Mouse (Mus musculus) adrenal gland, postnatal 25 days (tissue): ENCODE data around the gene Dhdh. TPM values are rescaled to one million over a fixed set of nuclear protein-coding genes. Genes with fewer than 3 reads are reported as not detected.

ENCODE experiments used
- DNase-seq: peaks from one replicate; pipeline ENCODE4 v3.0.0; 2021; ENCODE audit warnings: mixed read lengths
- microRNA-seq, 2 experiments: library from miRNA; unstranded; fragments of <30 nt; microRNA quantifications; one replicate each; pipeline ENCODE4 v1.2.0; 2021
- total RNA-seq: library from RNA; stranded (reverse); gene quantifications from 2 replicates; pipeline ENCODE4 v1.2.3, GENCODE M21; 2021

Gene Dhdh
- total RNA-seq, 1 experiment from 2014 or later, result 75.5 TPM

- peak; percentile 87 for DNase-seq
These were observed 37.1 kb downstream of the Dhdh start for GRCm38 (mm10) chr7:45451344-45451982.

GRCm38 (mm10) chr7:45449974-45450373 is 38.6 kb downstream of the Dhdh start:
- no peak for DNase-seq

- no peak for DNase-seq
These were observed 41.1 kb downstream of the Dhdh start for GRCm38 (mm10) chr7:45447325-45447990.

DNA sequence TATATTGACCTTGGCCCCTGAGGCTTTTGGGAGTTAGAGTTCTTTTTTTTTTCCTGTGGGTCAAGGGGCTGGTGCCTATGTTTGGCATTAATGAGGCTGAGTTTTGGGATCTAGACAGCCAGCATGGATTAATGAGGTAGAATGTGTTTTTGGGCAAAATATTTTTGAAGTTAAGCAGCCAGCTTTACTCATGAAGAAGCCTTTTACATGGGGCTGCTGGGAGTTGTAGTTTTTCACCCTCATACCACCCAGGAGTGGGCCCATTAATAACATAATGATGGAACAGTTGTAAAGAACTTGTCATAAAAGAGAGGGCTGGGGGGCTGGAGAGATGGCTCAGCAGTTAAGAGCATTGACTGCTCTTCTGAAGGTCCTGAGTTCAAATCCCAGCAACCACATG is 42.0 kb downstream of the Dhdh start:
- no peak for DNase-seq

DNA sequence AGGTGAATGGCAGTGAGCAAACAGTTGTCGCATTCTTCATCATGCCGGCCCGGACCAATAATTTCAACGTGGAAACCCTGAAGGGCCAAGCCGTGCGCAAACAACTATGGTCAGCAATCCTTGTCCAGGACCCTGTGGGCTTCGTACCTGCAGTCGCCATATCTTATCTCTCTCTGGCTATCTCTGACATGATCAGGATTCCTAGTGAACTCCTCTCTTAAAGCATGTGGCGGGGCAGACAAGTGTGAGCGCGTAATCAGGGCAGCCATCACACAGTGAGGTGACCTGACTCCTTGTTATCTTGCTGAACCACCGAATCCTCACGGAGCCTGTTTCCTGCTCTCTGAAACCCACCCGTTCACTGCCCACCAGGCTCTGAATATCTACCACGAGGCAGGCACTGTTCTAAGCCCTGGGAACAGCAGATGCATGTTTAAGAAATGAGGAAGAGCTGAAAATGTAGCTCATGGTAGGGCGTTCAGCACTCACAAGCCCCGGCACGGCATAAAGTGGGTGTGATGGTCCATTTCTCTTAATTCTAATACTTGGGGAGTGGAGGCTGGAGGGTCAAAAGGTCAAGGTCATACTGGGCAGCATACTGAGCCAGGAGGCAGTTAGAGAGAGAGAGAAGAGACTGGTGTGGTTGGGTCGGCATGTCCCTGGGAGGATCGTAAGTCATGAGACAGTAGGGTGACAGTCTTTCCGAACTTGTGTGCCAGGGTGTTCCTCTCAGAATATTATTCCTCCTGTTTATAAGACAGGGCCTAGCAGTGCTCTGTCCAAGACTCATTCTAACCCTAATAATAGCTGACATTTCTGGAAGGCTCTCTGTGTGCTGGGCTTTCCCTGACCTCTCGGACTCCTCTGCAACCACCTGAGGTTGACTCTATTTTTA is 44.8 kb downstream of the Dhdh start:
- DNase-seq, result no peak

- no peak for DNase-seq
These were observed 50.9 kb downstream of the Dhdh start, which contains the start of gene Ruvbl2 for GRCm38 (mm10) chr7:45437521-45438276. Ruvbl2 (minus strand) TSS chr7:45438096.

- no peak for DNase-seq
These were observed 51.6 kb downstream of the Dhdh start for GRCm38 (mm10) chr7:45437046-45437445.

DNA sequence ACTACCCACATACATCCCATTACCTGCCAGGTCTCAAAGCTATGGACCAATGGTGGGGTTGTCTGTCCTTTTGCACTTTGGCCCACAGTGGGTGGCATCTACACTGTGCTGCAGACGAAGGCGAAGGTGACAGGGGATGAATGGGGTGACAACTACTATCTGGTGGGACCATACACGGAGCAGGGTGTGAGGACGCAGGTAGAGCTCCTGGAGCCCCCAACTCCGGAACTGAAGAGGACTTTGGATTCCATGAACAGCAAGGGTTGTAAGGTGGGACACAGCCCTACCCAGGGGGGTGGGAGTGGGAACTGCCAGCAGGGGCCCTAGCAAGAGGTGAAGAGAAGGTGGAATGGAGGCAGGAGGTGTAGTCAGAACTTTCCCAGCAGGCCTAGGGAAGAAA is 52.2 kb downstream of the Dhdh start:
- no peak for DNase-seq

GRCm38 (mm10) chr7:45435038-45435437 is 53.6 kb downstream of the Dhdh start:
- DNase-seq, result no peak

DNA sequence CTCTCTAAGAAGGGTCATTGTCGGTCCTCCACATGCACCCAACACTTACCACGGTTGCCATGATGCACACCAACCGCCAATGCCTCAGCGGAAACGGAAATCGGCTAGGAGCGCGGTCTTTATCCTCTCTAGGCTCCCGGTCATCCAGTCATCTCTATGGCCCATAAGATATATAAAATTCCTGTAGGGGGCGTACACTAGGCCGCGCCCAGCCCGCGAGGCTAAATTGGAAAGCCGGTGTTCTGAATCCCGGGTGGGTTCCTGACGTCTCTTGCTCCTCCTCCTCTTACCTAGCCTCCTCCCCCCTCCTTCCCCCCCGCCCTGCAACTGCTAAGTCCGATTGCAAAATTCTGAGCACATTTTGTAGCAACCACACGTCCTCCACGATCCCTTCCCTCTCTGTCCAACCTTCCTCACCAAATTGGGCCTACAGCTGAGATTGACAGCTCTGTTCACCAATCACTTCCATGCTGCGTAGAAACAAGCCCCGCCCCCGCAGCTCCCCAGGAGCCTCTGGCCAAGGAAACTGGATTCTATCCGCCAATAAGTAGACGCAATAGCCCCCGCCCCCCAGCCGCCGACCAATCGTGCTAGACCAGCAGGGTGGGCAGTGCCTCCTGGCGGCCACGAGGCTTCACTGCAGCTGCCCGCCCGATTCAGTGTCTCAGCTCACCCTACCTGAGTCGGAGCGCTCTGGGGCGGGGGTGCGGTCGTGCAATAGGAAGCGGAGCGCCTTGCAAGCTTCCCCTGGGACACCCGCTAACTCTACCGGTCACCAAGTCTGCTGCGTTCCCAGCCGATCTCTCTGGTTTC is 54.2 kb downstream of the Dhdh start, which contains the start of gene Gys1:
TSS of gene Gys1 (plus strand) at position 642 of the 813 bp plus-strand sequence.
- peak; percentile 100 for DNase-seq

- DNase-seq, result no peak
These were observed 54.8 kb downstream of the Dhdh start for GRCm38 (mm10) chr7:45433835-45434202.

GRCm38 (mm10) chr7:45426556-45426955 is 62.0 kb downstream of the Dhdh start:
- DNase-seq, result no peak

- DNase-seq, result no peak
These were observed 67.4 kb downstream of the Dhdh start for GRCm38 (mm10) chr7:45421194-45421593.

Small RNA genes lying within 50 kb of the gene (microRNA-seq; reads per million reads assigned to microRNA genes)
- 2.1 to 6.2 reads per million in 2 experiments for gene Gm22133

Other genes with a start within 250 kb of the Dhdh start
- gene Cd37, start 249.7 kb downstream of the Dhdh start, total RNA-seq, result 2.7 TPM in 2 replicates
- gene Slc6a16, start 247.7 kb downstream of the Dhdh start, total RNA-seq, result not detected in 2 replicates
- not detected in 2 replicates for gene Slc6a21, start 211.3 kb downstream of the Dhdh start, total RNA-seq
- gene Trpm4, start 155.0 kb downstream of the Dhdh start, total RNA-seq, result 9.3 and 14.2 TPM in 2 replicates
- gene Hrc, start 153.5 kb downstream of the Dhdh start, total RNA-seq, result 0.18 TPM in 1 of 2 replicates, not detected in the other
- 1.9 and 2.9 TPM in 2 replicates for gene Ppfia3, start 121.8 kb downstream of the Dhdh start, total RNA-seq
- gene Lin7b, start 118.2 kb downstream of the Dhdh start, total RNA-seq, result 8.7 TPM in 1 of 2 replicates, not detected in the other
- gene Snrnp70, start 93.1 kb downstream of the Dhdh start, total RNA-seq, result 361 and 425 TPM in 2 replicates
- not detected in 2 replicates for gene Kcna7, start 83.2 kb downstream of the Dhdh start, total RNA-seq
- gene Ntf5, start 75.1 kb downstream of the Dhdh start, total RNA-seq, result not detected in 2 replicates
- not detected in 2 replicates for gene Lhb, start 68.0 kb downstream of the Dhdh start, total RNA-seq
- 39.4 and 44.2 TPM in 2 replicates for gene Gys1, start 54.0 kb downstream of the Dhdh start, total RNA-seq
- 50.7 and 51.6 TPM in 2 replicates for gene Ruvbl2, start 50.7 kb downstream of the Dhdh start, total RNA-seq
- 786 and 951 TPM in 2 replicates for gene Ftl1, start 28.9 kb downstream of the Dhdh start, total RNA-seq
- gene Bax, start 21.9 kb downstream of the Dhdh start, total RNA-seq, result 61.4 and 68.8 TPM in 2 replicates
- gene Tulp2, start 6.9 kb downstream of the Dhdh start, total RNA-seq, result 0.46 and 0.67 TPM in 2 replicates
- 21.0 and 40.1 TPM in 2 replicates for gene Gm45808, start 2.0 kb downstream of the Dhdh start, total RNA-seq
- 220 and 264 TPM in 2 replicates for gene Nucb1, start 21.6 kb upstream of the Dhdh start, total RNA-seq
- gene Ppp1r15a, start 37.5 kb upstream of the Dhdh start, total RNA-seq, result 28.0 and 29.6 TPM in 2 replicates
- 3.2 and 3.3 TPM in 2 replicates for gene Plekha4, start 37.5 kb upstream of the Dhdh start, total RNA-seq
- 0.95 and 1.0 TPM in 2 replicates for gene Hsd17b14, start 66.1 kb upstream of the Dhdh start, total RNA-seq
- 218 and 244 TPM in 2 replicates for gene Bcat2, start 81.3 kb upstream of the Dhdh start, total RNA-seq
- gene Fgf21, start 126.7 kb upstream of the Dhdh start, total RNA-seq, result not detected in 2 replicates
- not detected in 2 replicates for gene Fut1, start 128.5 kb upstream of the Dhdh start, total RNA-seq
- gene Izumo1, start 133.0 kb upstream of the Dhdh start, total RNA-seq, result 0.36 TPM in 1 of 2 replicates, not detected in the other
- gene Rasip1, start 138.7 kb upstream of the Dhdh start, total RNA-seq, result 21.3 and 23.3 TPM in 2 replicates
- 3.5 and 4.3 TPM in 2 replicates for gene Mamstr, start 151.2 kb upstream of the Dhdh start, total RNA-seq
- gene Fut2, start 177.6 kb upstream of the Dhdh start, total RNA-seq, result not detected in 2 replicates
- gene Ntn5, start 195.2 kb upstream of the Dhdh start, total RNA-seq, result not detected in 2 replicates
- 0.39 TPM in 1 of 2 replicates, not detected in the other for gene Sec1, start 205.6 kb upstream of the Dhdh start, total RNA-seq
- 15.7 and 15.8 TPM in 2 replicates for gene Car11, start 211.0 kb upstream of the Dhdh start, total RNA-seq
- gene Dbp, start 216.3 kb upstream of the Dhdh start, total RNA-seq, result 282 and 444 TPM in 2 replicates
- 964 and 1,249 TPM in 2 replicates for gene Rpl18, start 226.7 kb upstream of the Dhdh start, total RNA-seq
- gene Sphk2, start 229.2 kb upstream of the Dhdh start, total RNA-seq, result 38.2 and 42.0 TPM in 2 replicates
- 0.30 and 0.76 TPM in 2 replicates for gene Fam83e, start 232.4 kb upstream of the Dhdh start, total RNA-seq
- gene Spaca4, start 237.0 kb upstream of the Dhdh start, total RNA-seq, result not detected in 2 replicates